Mouse (Mus musculus) forebrain, embryonic 16.5 days (tissue): ENCODE measurements at regions not wholly inside any gene's neighbourhood (a gene's known extent, or its start where the extent isn't known, plus 50 kb on each side); places are given as distances from the start of the nearest gene placed in this dataset.

Experiments used
- ATAC-seq: fragments of 200-750 bp; cut with Nextera tagmentation; 2 replicates; pipeline ENCODE4 v1.8.0; 2017; ENCODE audit warnings: mild to moderate bottlenecking, moderate library complexity
- H3K27ac ChIP-seq: fragments of 300-500 bp; sonication (generic); 2 replicates; pipeline ENCODE4 v1.5.1; 2014; ENCODE audit warnings: low read length, control low read depth
- H3K27me3 ChIP-seq: fragments of 300-500 bp; sonication (generic); replicated peaks from 2 replicates; pipeline ENCODE4 v1.6.1; 2014; ENCODE audit warnings: low read length; ENCODE audit not compliant: control insufficient read depth, insufficient read depth
- H3K36me3 ChIP-seq: fragments of 300-500 bp; sonication (generic); 2 replicates; pipeline ENCODE4 v1.6.1; 2014; ENCODE audit not compliant: control insufficient read depth, insufficient read depth
- H3K4me1 ChIP-seq: fragments of 300-500 bp; sonication (generic); replicated peaks from 2 replicates; pipeline ENCODE4 v1.6.1; 2014; ENCODE audit warnings: low read length; ENCODE audit not compliant: control insufficient read depth, insufficient read depth
- H3K4me2 ChIP-seq: fragments of 300-500 bp; sonication (generic); 2 replicates; pipeline ENCODE4 v1.6.1; 2014; ENCODE audit warnings: mild to moderate bottlenecking, low read length, control low read depth
- H3K4me3 ChIP-seq: fragments of 300-500 bp; sonication (generic); replicated peaks from 2 replicates; pipeline ENCODE4 v1.5.1; 2014; ENCODE audit warnings: mild to moderate bottlenecking, low read length, control low read depth
- H3K9ac ChIP-seq: fragments of 300-500 bp; sonication (generic); replicated peaks from 2 replicates; pipeline ENCODE4 v1.6.1; 2014; ENCODE audit warnings: low read depth, low read length, control low read depth
- H3K9me3 ChIP-seq: fragments of 300-500 bp; sonication (generic); 2 replicates; pipeline ENCODE4 v1.6.1; 2016; ENCODE audit warnings: low read length; ENCODE audit not compliant: control insufficient read depth
- WGBS: fragments of 180-500 bp; shearing (Covaris S2); extraction: QIAGEN DNeasy Blood & Tissue Kit; methylation state at CpG from one replicate; pipeline ENCODE4 v1.1.7; 2014; 5-methylcytosine and 5-hydroxymethylcytosine counted together

- Histone ChIP-seq H3K9me3 (no peaks in the 10 kb centered on the region), H3K9ac (no peak overlapping the region), H3K4me1 (peaks cover 20% of the 10 kb centered on the region), H3K27me3 (no peaks in the 10 kb centered on the region), H3K4me2 (no peak overlapping the region), H3K27ac (no peak overlapping the region), H3K36me3 (no peaks in the 10 kb centered on the region), H3K4me3 (no peak overlapping the region)
- no peak for ATAC-seq
- WGBS, result 74% methylated on average over 4 of the region's 4 CpGs
These were observed 296.6 kb upstream of the Zfp462 start for GRCm38 (mm10) chr4:54648254-54648653.

- H3K27ac ChIP-seq, result peak overlapping the region; percentile 80
- H3K4me1 ChIP-seq, result peaks cover 20% of the 10 kb centered on the region
- no peaks in the 10 kb centered on the region for H3K36me3 ChIP-seq
- ATAC-seq, result peak; percentile 10; the same call in 1 of the 2 replicates
- H3K4me2 ChIP-seq, result no peak overlapping the region
- no peaks in the 10 kb centered on the region for H3K9me3 ChIP-seq
- no peak overlapping the region for H3K4me3 ChIP-seq
- H3K27me3 ChIP-seq, result no peaks in the 10 kb centered on the region
- H3K9ac ChIP-seq, result no peak overlapping the region
These were observed 293.2 kb upstream of the Zfp462 start for GRCm38 (mm10) chr4:54651646-54652110.

GRCm38 (mm10) chr4:54652111-54653021 lies 292.5 kb upstream of the Zfp462 start:
- Histone ChIP-seq H3K27me3 (no peaks in the 10 kb centered on the region), H3K9me3 (no peaks in the 10 kb centered on the region), H3K27ac (peak overlapping the region; percentile 80), H3K4me1 (peaks cover 19% of the 10 kb centered on the region), H3K4me3 (no peak overlapping the region), H3K36me3 (no peaks in the 10 kb centered on the region), H3K9ac (0 out of 2 replicates have a peak overlapping the region, but pooled peaks have one; percentile 3), H3K4me2 (peak overlapping the region; percentile 27; the same call in 1 of the 2 replicates)
- WGBS, result 4% methylated on average over 11 of the region's 11 CpGs
- peak; percentile 81 for ATAC-seq

- Histone ChIP-seq H3K27me3 (no peaks in the 10 kb centered on the region), H3K9ac (no peak overlapping the region), H3K4me2 (peak overlapping the region; percentile 27; the same call in 1 of the 2 replicates), H3K9me3 (no peaks in the 10 kb centered on the region), H3K4me1 (peaks cover 19% of the 10 kb centered on the region), H3K27ac (peak overlapping the region; percentile 80), H3K36me3 (no peaks in the 10 kb centered on the region), H3K4me3 (no peak overlapping the region)
- peak; percentile 76 for ATAC-seq
- WGBS, result 24% methylated on average over 10 of the region's 10 CpGs
These were observed 291.6 kb upstream of the Zfp462 start for GRCm38 (mm10) chr4:54653097-54653776.
